Mouse (Mus musculus) lung, postnatal 14 days (tissue): Measurements from ENCODE around the gene Tspan32.
A peak's percentile ranks its signal among the peaks of the same experiment; 100 is the strongest.

ENCODE experiments used
- DNase-seq: peaks from one replicate; pipeline ENCODE4 v3.0.0; 2021

The Tspan32 gene

GRCm38 (mm10) chr7:143034519-143035450, 29.9 kb downstream of the Tspan32 start:
- no peak for DNase-seq

GRCm38 (mm10) chr7:143036787-143037186, 31.9 kb downstream of the Tspan32 start:
- DNase-seq, result no peak

- DNase-seq, result no peak
These were observed 32.5 kb downstream of the Tspan32 start for GRCm38 (mm10) chr7:143037306-143037705.

- no peak for DNase-seq
These were observed 33.5 kb downstream of the Tspan32 start for GRCm38 (mm10) chr7:143038174-143038931.

- DNase-seq, result no peak
These were observed 35.7 kb downstream of the Tspan32 start for GRCm38 (mm10) chr7:143040561-143040960.

GRCm38 (mm10) chr7:143041138-143041822, 36.4 kb downstream of the Tspan32 start:
- DNase-seq, result no peak

GRCm38 (mm10) chr7:143042089-143042488, 37.2 kb downstream of the Tspan32 start:
- DNase-seq, result peak; percentile 74

GRCm38 (mm10) chr7:143042897-143043300, 38.1 kb downstream of the Tspan32 start:
- no peak for DNase-seq

- DNase-seq, result no peak
These were observed 39.4 kb downstream of the Tspan32 start for GRCm38 (mm10) chr7:143044049-143044825.

- no peak for DNase-seq
These were observed 40.0 kb downstream of the Tspan32 start for GRCm38 (mm10) chr7:143044826-143045206.

- no peak for DNase-seq
These were observed 41.5 kb downstream of the Tspan32 start for GRCm38 (mm10) chr7:143046358-143046757.

GRCm38 (mm10) chr7:143049331-143049730, 44.5 kb downstream of the Tspan32 start:
- no peak for DNase-seq

- DNase-seq, result peak; percentile 64
These were observed 45.3 kb downstream of the Tspan32 start for GRCm38 (mm10) chr7:143049841-143050816.

GRCm38 (mm10) chr7:143051316-143051715, 46.5 kb downstream of the Tspan32 start:
- no peak for DNase-seq

- DNase-seq, result peak; percentile 91
These were observed 47.8 kb downstream of the Tspan32 start, which contains the start of gene Cd81 for GRCm38 (mm10) chr7:143052626-143053007. Gene Cd81, plus strand, starts transcription at chr7:143052739.

GRCm38 (mm10) chr7:143053008-143053899, 48.4 kb downstream of the Tspan32 start:
- DNase-seq, result peak; percentile 70

GRCm38 (mm10) chr7:143053961-143054611, 49.2 kb downstream of the Tspan32 start:
- no peak for DNase-seq

GRCm38 (mm10) chr7:143054612-143054965, 49.7 kb downstream of the Tspan32 start:
- no peak for DNase-seq

GRCm38 (mm10) chr7:143055001-143055400, 50.2 kb downstream of the Tspan32 start:
- DNase-seq, result no peak
